Mouse (Mus musculus) MEL (cell line): ENCODE data around the gene Pigq. TPM values are rescaled to one million over a fixed set of nuclear protein-coding genes. Genes with fewer than 3 reads are reported as not detected.

Experiments used
- DNase-seq: peaks from one replicate; pipeline ENCODE4 v3.0.0; 2011; ENCODE audit warnings: low read depth, low spot score
- H3K27ac ChIP-seq: 2 replicates; pipeline ENCODE4 v1.5.1; 2012; ENCODE audit warnings: low read depth, mild to moderate bottlenecking, control low read depth, low read length, moderate library complexity; ENCODE audit not compliant: control insufficient read depth
- H3K27me3 ChIP-seq, 2 experiments: fragments of 150-350 bp in 1 of 2; sonication (generic) in 1 of 2; 2 replicates each; pipeline ENCODE4 v1.6.1; 2012; ENCODE audit warnings: low read length in 2 of 2, mild to moderate bottlenecking in 2 of 2, improper control_type of control experiment in 1 of 2, moderate library complexity in 1 of 2; ENCODE audit not compliant: insufficient read depth in 2 of 2, control insufficient read depth in 1 of 2
- H3K36me3 ChIP-seq, 2 experiments: 2 replicates each; pipeline ENCODE4 v1.6.1; 2012 to 2014; ENCODE audit warnings: low read length in 2 of 2, improper control_type of control experiment in 1 of 2, inconsistent platforms in 1 of 2, mild to moderate bottlenecking in 1 of 2; ENCODE audit not compliant: insufficient read depth in 2 of 2, control insufficient read depth in 1 of 2
- H3K4me1 ChIP-seq, 2 experiments: fragments of 150-350 bp in 1 of 2; sonication (generic) in 1 of 2; 2 replicates each; pipeline ENCODE4 v1.6.1; 2012; ENCODE audit warnings: low read length in 2 of 2, improper control_type of control experiment in 1 of 2, mild to moderate bottlenecking in 1 of 2; ENCODE audit not compliant: insufficient read depth in 2 of 2, control insufficient read depth in 1 of 2
- H3K4me3 ChIP-seq, 2 experiments: fragments of 150-350 bp in 1 of 2; sonication (generic) in 1 of 2; 2 replicates each; pipeline ENCODE4 v1.5.1; 2012; ENCODE audit warnings: low read depth in 2 of 2, low read length in 2 of 2, mild to moderate bottlenecking in 2 of 2, moderate library complexity in 2 of 2, control low read depth in 1 of 2, improper control_type of control experiment in 1 of 2; ENCODE audit not compliant: control insufficient read depth in 1 of 2, insufficient read depth in 1 of 2
- H3K79me2 ChIP-seq: 2 replicates; pipeline ENCODE4 v1.6.1; 2012; ENCODE audit warnings: mild to moderate bottlenecking, low read length, moderate library complexity; ENCODE audit not compliant: control insufficient read depth, poor library complexity, insufficient read depth
- H3K9ac ChIP-seq: 2 replicates; pipeline ENCODE4 v1.6.1; 2012; ENCODE audit warnings: low read depth, mild to moderate bottlenecking, control low read depth, low read length, moderate library complexity; ENCODE audit not compliant: control insufficient read depth, poor library complexity, severe bottlenecking
- H3K9me3 ChIP-seq: fragments of 150-350 bp; sonication (generic); replicated peaks from 2 replicates; pipeline ENCODE4 v1.6.1; 2012; ENCODE audit warnings: mild to moderate bottlenecking, low read length, improper control_type of control experiment, moderate library complexity; ENCODE audit not compliant: insufficient read depth
- BHLHE40 ChIP-seq: IDR thresholded peaks from 2 replicates; pipeline ENCODE4 v1.6.1; 2012; ENCODE audit warnings: low read depth, mild to moderate bottlenecking, inconsistent platforms, low read length, improper control_type of control experiment, borderline replicate concordance
- CHD2 ChIP-seq: IDR thresholded peaks from 2 replicates; pipeline ENCODE4 v1.6.1; 2011; ENCODE audit warnings: low read length, improper control_type of control experiment
- E2F4 ChIP-seq: IDR thresholded peaks from 2 replicates; pipeline ENCODE4 v1.6.1; 2011; ENCODE audit warnings: low read depth, low read length, improper control_type of control experiment, borderline replicate concordance
- ELF1 ChIP-seq: IDR thresholded peaks from 2 replicates; pipeline ENCODE4 v1.6.1; 2014; ENCODE audit warnings: low read depth, mild to moderate bottlenecking, inconsistent platforms, low read length, improper control_type of control experiment, moderate library complexity
- GABPA ChIP-seq: IDR thresholded peaks from 2 replicates; pipeline ENCODE4 v1.6.1; 2012; ENCODE audit warnings: low read depth, mild to moderate bottlenecking, inconsistent platforms, low read length, improper control_type of control experiment, moderate library complexity
- GATA1 ChIP-seq: IDR thresholded peaks from 2 replicates; pipeline ENCODE4 v1.6.1; 2011; ENCODE audit warnings: low read depth, low read length, improper control_type of control experiment
- HCFC1 ChIP-seq: IDR thresholded peaks from 2 replicates; pipeline ENCODE4 v1.6.1; 2012; ENCODE audit warnings: low read depth, mild to moderate bottlenecking, inconsistent platforms, low read length, improper control_type of control experiment, moderate library complexity
- KAT2A ChIP-seq: conservative IDR thresholded peaks from 2 replicates; pipeline ENCODE4 v1.6.1; 2012; ENCODE audit warnings: low read depth, low read length, improper control_type of control experiment, inconsistent platforms
- MAX ChIP-seq: IDR thresholded peaks from 2 replicates; pipeline ENCODE4 v1.6.1; 2011; ENCODE audit warnings: low read length, improper control_type of control experiment
- MEF2A ChIP-seq: IDR thresholded peaks from 2 replicates; pipeline ENCODE4 v1.6.1; 2014; ENCODE audit warnings: low read depth, mild to moderate bottlenecking, inconsistent platforms, low read length, improper control_type of control experiment; ENCODE audit not compliant: poor library complexity, insufficient replicate concordance, severe bottlenecking; ENCODE audit errors: extremely low read depth
- MXI1 ChIP-seq: IDR thresholded peaks from 2 replicates; pipeline ENCODE4 v1.6.1; 2011; ENCODE audit warnings: mild to moderate bottlenecking, low read depth, low read length, improper control_type of control experiment
- MYB ChIP-seq: IDR thresholded peaks from 2 replicates; pipeline ENCODE4 v1.6.1; 2011; ENCODE audit warnings: mild to moderate bottlenecking, low read depth, low read length, improper control_type of control experiment
- MYC ChIP-seq: IDR thresholded peaks from 2 replicates; pipeline ENCODE4 v1.6.1; 2011; ENCODE audit warnings: low read depth, mild to moderate bottlenecking, low read length, improper control_type of control experiment, moderate library complexity
- NRF1 ChIP-seq: IDR thresholded peaks from 2 replicates; pipeline ENCODE4 v1.6.1; 2014; ENCODE audit warnings: low read depth, mild to moderate bottlenecking, inconsistent platforms, low read length, improper control_type of control experiment, moderate library complexity; ENCODE audit not compliant: poor library complexity, insufficient read depth, severe bottlenecking
- TBP ChIP-seq: IDR thresholded peaks from 2 replicates; pipeline ENCODE4 v1.8.0; 2011; ENCODE audit warnings: low read depth, low read length, improper control_type of control experiment
- TCF12 ChIP-seq: IDR thresholded peaks from 2 replicates; pipeline ENCODE4 v1.6.1; 2014; ENCODE audit warnings: low read depth, mild to moderate bottlenecking, inconsistent platforms, low read length, improper control_type of control experiment, moderate library complexity
- USF2 ChIP-seq, 2 experiments: IDR thresholded peaks; 2 replicates each; pipeline ENCODE4 v1.6.1; 2011 to 2012; ENCODE audit warnings: improper control_type of control experiment in 2 of 2, low read length in 2 of 2, borderline replicate concordance in 1 of 2, inconsistent platforms in 1 of 2, low read depth in 1 of 2, mild to moderate bottlenecking in 1 of 2; ENCODE audit not compliant: insufficient read depth in 1 of 2
- ZC3H11A ChIP-seq: IDR thresholded peaks from 2 replicates; pipeline ENCODE4 v1.6.1; 2012; ENCODE audit warnings: low read depth, mild to moderate bottlenecking, inconsistent platforms, low read length, improper control_type of control experiment
- ZKSCAN1 ChIP-seq: IDR thresholded peaks from 2 replicates; pipeline ENCODE4 v1.6.1; 2012; ENCODE audit warnings: low read depth, mild to moderate bottlenecking, inconsistent platforms, low read length, improper control_type of control experiment, moderate library complexity
- ZNF384 ChIP-seq: IDR thresholded peaks from 2 replicates; pipeline ENCODE4 v1.6.1; 2012; ENCODE audit warnings: low read depth, mild to moderate bottlenecking, inconsistent platforms, low read length, improper control_type of control experiment
- polyA plus RNA-seq, 2 experiments: library from polyadenylated mRNA; stranded (reverse) in 1 of 2; unstranded in 1 of 2; fragments of >175 nt in 1 of 2; fragments of >200 nt in 1 of 2; gene quantifications; 2 replicates each; pipeline versions ENCODE4 v1.2.1 to v1.2.4; 2012; ENCODE audit warnings: low replicate concordance in 2 of 2, low read depth in 1 of 2; ENCODE audit not compliant: insufficient read length in 2 of 2, insufficient read depth in 1 of 2, missing spikeins in 1 of 2
- total RNA-seq: library from RNA; depleted of rRNA; stranded (reverse); fragments of 300-350 nt; gene quantifications from 2 replicates; pipeline ENCODE4 v1.2.3, GENCODE M21; 2012

The Pigq gene
- total and polyA plus RNA-seq, 3 experiments, result 67.8 to 825 (median 193) TPM

GRCm38 (mm10) chr17:25967652-25968051 is 22.9 kb upstream of the Pigq start:
- Histone ChIP-seq H3K4me1 (peaks cover 2 to 8% of the 10 kb centered on the region in 2 experiments; a peak in 2 of 4 replicates), H3K36me3 (no peaks in the 10 kb centered on the region; a peak in 1 of 4 replicates), H3K9me3 (no peaks in the 10 kb centered on the region), H3K9ac (no peak overlapping the region), H3K27ac (no peak overlapping the region), H3K79me2 (no peaks in the 10 kb centered on the region), H3K4me3 (no peak overlapping the region), H3K27me3 (no peaks in the 10 kb centered on the region)
- no peak for TF ChIP-seq CHD2
- TF ChIP-seq MXI1, result no peak
- TF ChIP-seq BHLHE40, result no peak
- no peak for TF ChIP-seq USF2 (IDR thresholded peaks at IDR 0.05; ENCODE audit: borderline replicate concordance in 1 of 2, insufficient read depth in 1 of 2, low read depth in 1 of 2, low read length in 2 of 2)
- no peak for TF ChIP-seq MEF2A
- no peak for TF ChIP-seq GATA1
- no peak for TF ChIP-seq E2F4
- no peak for TF ChIP-seq ZNF384
- no peak for TF ChIP-seq ZKSCAN1
- TF ChIP-seq TBP, result no peak
- TF ChIP-seq MYB, result no peak
- no peak for TF ChIP-seq GABPA
- TF ChIP-seq KAT2A, result no peak
- TF ChIP-seq MAX, result no peak
- TF ChIP-seq ZC3H11A, result no peak
- TF ChIP-seq HCFC1, result no peak
- no peak for DNase-seq

GRCm38 (mm10) chr17:25964271-25964670 is 19.5 kb upstream of the Pigq start:
- Histone ChIP-seq H3K79me2 (no peaks in the 10 kb centered on the region), H3K4me3 (no peak overlapping the region), H3K36me3 (peaks cover 0 to 13% of the 10 kb centered on the region in 2 experiments; a peak in 2 of 4 replicates), H3K9ac (no peak overlapping the region), H3K4me1 (peaks cover 5 to 20% of the 10 kb centered on the region in 2 experiments; a peak in 3 of 4 replicates), H3K27ac (no peak overlapping the region), H3K9me3 (no peaks in the 10 kb centered on the region), H3K27me3 (no peaks in the 10 kb centered on the region)
- DNase-seq, result no peak
- no peak for TF ChIP-seq MYB
- TF ChIP-seq ELF1, result no peak
- no peak for TF ChIP-seq NRF1
- no peak for TF ChIP-seq KAT2A
- TF ChIP-seq E2F4, result no peak
- no peak for TF ChIP-seq MYC
- no peak for TF ChIP-seq TCF12
- TF ChIP-seq CHD2, result no peak
- TF ChIP-seq HCFC1, result no peak
- no peak for TF ChIP-seq ZNF384
- TF ChIP-seq MXI1, result no peak
